Mouse (Mus musculus) heart, embryonic 16.5 days (tissue): ENCODE results near the gene Numbl. TPM values are rescaled to one million over a fixed set of nuclear protein-coding genes. Genes with fewer than 3 reads are reported as not detected.

Experiments
- ATAC-seq: fragments of 200-750 bp; cut with Nextera tagmentation; replicated peaks from 2 replicates; pipeline ENCODE4 v1.8.0; 2017; ENCODE audit warnings: moderate number of reproducible peaks; ENCODE audit not compliant: insufficient read depth, low FRiP score; ENCODE audit errors: extremely low read depth
- H3K27ac ChIP-seq: fragments of 300-500 bp; sonication (generic); 2 replicates; pipeline ENCODE4 v1.5.1; 2014; ENCODE audit warnings: mild to moderate bottlenecking, low read length, control low read depth, moderate library complexity
- H3K27me3 ChIP-seq: fragments of 300-500 bp; sonication (generic); 2 replicates; pipeline ENCODE4 v1.6.1; 2014; ENCODE audit warnings: low read length, mixed read lengths; ENCODE audit not compliant: control insufficient read depth, insufficient read depth
- H3K36me3 ChIP-seq: fragments of 300-500 bp; sonication (generic); 2 replicates; pipeline ENCODE4 v1.6.1; 2014; ENCODE audit not compliant: control insufficient read depth, insufficient read depth
- H3K4me1 ChIP-seq: fragments of 300-500 bp; sonication (generic); 2 replicates; pipeline ENCODE4 v1.6.1; 2014; ENCODE audit warnings: low read length, mixed read lengths; ENCODE audit not compliant: control insufficient read depth, insufficient read depth
- H3K4me2 ChIP-seq: fragments of 300-500 bp; sonication (generic); 2 replicates; pipeline ENCODE4 v1.6.1; 2014; ENCODE audit warnings: low read depth, mild to moderate bottlenecking, control low read depth, low read length
- H3K4me3 ChIP-seq: fragments of 300-500 bp; sonication (generic); 2 replicates; pipeline ENCODE4 v1.5.1; 2014; ENCODE audit warnings: mild to moderate bottlenecking, control low read depth, low read length
- H3K9ac ChIP-seq: fragments of 300-500 bp; sonication (generic); 2 replicates; pipeline ENCODE4 v1.6.1; 2014; ENCODE audit warnings: low read length, control low read depth
- H3K9me3 ChIP-seq: fragments of 300-500 bp; sonication (generic); replicated peaks from 2 replicates; pipeline ENCODE4 v1.6.1; 2016; ENCODE audit warnings: low read length; ENCODE audit not compliant: control insufficient read depth
- WGBS: fragments of 180-500 bp; shearing (Covaris S2); extraction: QIAGEN DNeasy Blood & Tissue Kit; methylation state at CpG from one replicate; pipeline ENCODE4 v1.1.7; 2014; 5-methylcytosine and 5-hydroxymethylcytosine counted together
- polyA plus RNA-seq: library from polyadenylated mRNA; unstranded; fragments of >200 nt; fragmentation: Nextera tagmentation; extraction: Ambion mirVana; gene quantifications from 2 replicates; pipeline ENCODE4 v1.2.1, GENCODE M21; 2015

Gene Numbl
- polyA plus RNA-seq, 1 experiment from 2014 or later = 8.7 TPM

- ATAC-seq = no peak
- H3K4me2 ChIP-seq = no peak overlapping the region
- 30% methylated on average over 13 of the region's 13 CpGs for WGBS
- peaks cover 3% of the 10 kb centered on the region; the same call in 1 of the 2 replicates for H3K36me3 ChIP-seq
- peaks cover 3% of the 10 kb centered on the region for H3K4me1 ChIP-seq
- H3K4me3 ChIP-seq = no peak overlapping the region
- no peak overlapping the region for H3K9ac ChIP-seq
- H3K27me3 ChIP-seq = peaks cover 40% of the 10 kb centered on the region
- H3K9me3 ChIP-seq = no peaks in the 10 kb centered on the region
- no peak overlapping the region for H3K27ac ChIP-seq
Measured at GRCm38 (mm10) chr7:27322291-27322690, 64.1 kb downstream of the Numbl start.

DNA sequence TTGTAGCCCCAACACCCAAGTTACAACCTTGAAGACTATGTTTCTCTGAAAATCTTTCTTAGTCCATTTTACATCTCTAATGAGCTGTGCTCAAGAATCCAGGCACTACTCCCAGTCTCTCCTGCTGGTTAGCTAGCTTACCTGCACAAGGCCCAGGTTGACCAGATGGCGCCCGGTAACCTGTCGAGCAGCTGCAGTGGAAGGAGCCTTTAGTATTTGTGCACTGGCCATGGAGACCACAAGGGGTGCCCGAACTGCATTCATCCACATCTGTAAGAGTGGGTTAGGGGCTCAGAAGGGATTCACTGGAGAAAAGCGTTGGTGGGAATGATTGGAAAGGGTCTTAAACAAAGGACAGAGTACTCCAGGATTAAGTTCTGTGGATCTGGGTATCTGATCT, 64.8 kb downstream of the Numbl start:
- Histone ChIP-seq H3K4me2 (no peak overlapping the region), H3K4me1 (peaks cover 3% of the 10 kb centered on the region), H3K27ac (no peak overlapping the region), H3K4me3 (no peak overlapping the region), H3K9me3 (no peaks in the 10 kb centered on the region), H3K9ac (no peak overlapping the region), H3K27me3 (peaks cover 47% of the 10 kb centered on the region), H3K36me3 (no peaks in the 10 kb centered on the region; the same call in 1 of the 2 replicates)
- WGBS = 91% methylated on average over 5 of the region's 5 CpGs
- ATAC-seq = no peak

GRCm38 (mm10) chr7:27324161-27324560, 65.9 kb downstream of the Numbl start:
- H3K27ac ChIP-seq = no peak overlapping the region
- no peaks in the 10 kb centered on the region; the same call in 1 of the 2 replicates for H3K36me3 ChIP-seq
- ATAC-seq = no peak
- 98% methylated on average over 11 of the region's 11 CpGs for WGBS
- no peak overlapping the region for H3K9ac ChIP-seq
- no peak overlapping the region for H3K4me3 ChIP-seq
- H3K9me3 ChIP-seq = no peaks in the 10 kb centered on the region
- H3K4me1 ChIP-seq = peaks cover 7% of the 10 kb centered on the region
- H3K4me2 ChIP-seq = no peak overlapping the region
- peaks cover 58% of the 10 kb centered on the region for H3K27me3 ChIP-seq

GRCm38 (mm10) chr7:27324928-27325327, 66.7 kb downstream of the Numbl start:
- Histone ChIP-seq H3K27me3 (peaks cover 64% of the 10 kb centered on the region), H3K4me2 (no peak overlapping the region)
- ATAC-seq = no peak

DNA sequence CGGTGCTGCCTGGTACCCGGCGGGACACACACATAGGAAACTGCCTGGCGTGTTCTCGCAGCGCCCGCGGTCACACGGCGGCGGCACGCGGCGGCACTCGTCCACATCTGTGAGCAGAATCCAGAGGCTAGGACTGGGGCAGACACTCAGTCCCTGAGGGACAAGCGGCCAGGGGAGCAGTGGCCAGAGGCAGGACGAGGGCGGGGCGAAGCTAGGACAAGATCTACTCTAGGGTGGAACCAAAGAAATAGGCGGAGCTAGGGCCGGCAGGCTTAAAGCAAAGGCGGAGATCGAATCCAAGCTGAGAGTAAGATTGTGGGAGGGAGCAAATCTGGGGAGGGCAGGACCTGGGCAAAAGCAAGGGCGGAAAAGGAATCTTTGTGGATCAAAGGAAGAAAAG, 67.5 kb downstream of the Numbl start:
- Histone ChIP-seq H3K27ac (no peak overlapping the region), H3K9me3 (no peaks in the 10 kb centered on the region), H3K4me2 (peak overlapping the region; percentile 49), H3K27me3 (peaks cover 71% of the 10 kb centered on the region), H3K9ac (no peak overlapping the region), H3K36me3 (no peaks in the 10 kb centered on the region; the same call in 1 of the 2 replicates), H3K4me1 (peaks cover 21% of the 10 kb centered on the region), H3K4me3 (peak overlapping the region; percentile 30)
- ATAC-seq = 0 out of 2 replicates have a peak, but pooled peaks have one; percentile 42
- 8% methylated on average over 24 of the region's 24 CpGs for WGBS

More at GRCm38 (mm10) chr7:27324928-27325327, 66.7 kb downstream of the Numbl start:
- Histone ChIP-seq H3K27ac (no peak overlapping the region), H3K4me1 (peaks cover 14% of the 10 kb centered on the region), H3K9me3 (no peaks in the 10 kb centered on the region), H3K4me3 (no peak overlapping the region), H3K36me3 (no peaks in the 10 kb centered on the region; the same call in 1 of the 2 replicates), H3K9ac (no peak overlapping the region)
- 51% methylated on average over 19 of the region's 20 CpGs for WGBS

- 42% methylated on average over 34 of the region's 34 CpGs for WGBS
- peak overlapping the region; percentile 30 for H3K4me3 ChIP-seq
- ATAC-seq = no peak
- H3K4me2 ChIP-seq = peak overlapping the region; percentile 49
- H3K36me3 ChIP-seq = no peaks in the 10 kb centered on the region; the same call in 1 of the 2 replicates
- peaks cover 74% of the 10 kb centered on the region for H3K27me3 ChIP-seq
- H3K27ac ChIP-seq = no peak overlapping the region
- peaks cover 24% of the 10 kb centered on the region for H3K4me1 ChIP-seq
- H3K9me3 ChIP-seq = no peaks in the 10 kb centered on the region
- no peak overlapping the region for H3K9ac ChIP-seq
Measured at GRCm38 (mm10) chr7:27326101-27326880, 68.1 kb downstream of the Numbl start.

GRCm38 (mm10) chr7:27327500-27327899, 69.3 kb downstream of the Numbl start:
- no peak for ATAC-seq
- 90% methylated on average over 8 of the region's 8 CpGs for WGBS
- no peaks in the 10 kb centered on the region for H3K9me3 ChIP-seq

DNA sequence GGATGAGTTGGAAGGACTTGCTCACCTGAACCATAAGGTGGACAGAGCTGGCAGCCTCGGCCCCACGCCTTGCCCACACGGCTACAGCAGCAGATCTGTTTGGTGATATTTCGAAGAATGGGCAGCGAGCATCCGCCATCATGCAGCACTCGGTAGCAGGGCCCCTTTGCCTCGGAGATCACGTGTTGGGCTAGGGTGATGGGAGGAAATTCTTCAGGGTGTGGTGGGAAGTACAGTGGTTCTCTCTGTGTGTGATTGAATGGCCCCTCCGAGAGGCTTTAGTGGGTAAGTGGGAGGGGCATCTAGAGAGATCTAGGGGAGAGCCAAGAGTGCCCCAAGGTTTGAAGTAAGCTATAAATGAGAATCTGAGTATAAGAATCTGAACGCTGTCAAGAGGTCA, 69.9 kb downstream of the Numbl start:
- no peak overlapping the region for H3K4me3 ChIP-seq
- no peak for ATAC-seq
- H3K9me3 ChIP-seq = no peaks in the 10 kb centered on the region
- H3K27ac ChIP-seq = no peak overlapping the region
- 76% methylated on average over 11 of the region's 11 CpGs for WGBS
- H3K9ac ChIP-seq = no peak overlapping the region
- H3K4me1 ChIP-seq = peaks cover 37% of the 10 kb centered on the region
- H3K4me2 ChIP-seq = no peak overlapping the region
- H3K36me3 ChIP-seq = no peaks in the 10 kb centered on the region; the same call in 1 of the 2 replicates
- peaks cover 76% of the 10 kb centered on the region for H3K27me3 ChIP-seq

More at GRCm38 (mm10) chr7:27327500-27327899, 69.3 kb downstream of the Numbl start:
- Histone ChIP-seq H3K4me3 (no peak overlapping the region), H3K9ac (no peak overlapping the region), H3K4me1 (peaks cover 32% of the 10 kb centered on the region), H3K27me3 (peaks cover 76% of the 10 kb centered on the region), H3K4me2 (no peak overlapping the region), H3K27ac (no peak overlapping the region), H3K36me3 (no peaks in the 10 kb centered on the region; the same call in 1 of the 2 replicates)

- H3K4me3 ChIP-seq = no peak overlapping the region
- no peaks in the 10 kb centered on the region for H3K9me3 ChIP-seq
- H3K36me3 ChIP-seq = no peaks in the 10 kb centered on the region; the same call in 1 of the 2 replicates
- H3K27ac ChIP-seq = no peak overlapping the region
- H3K27me3 ChIP-seq = peaks cover 77% of the 10 kb centered on the region
- no peak overlapping the region for H3K4me2 ChIP-seq
- ATAC-seq = no peak
- H3K9ac ChIP-seq = no peak overlapping the region
- H3K4me1 ChIP-seq = peaks cover 39% of the 10 kb centered on the region
- 37% methylated on average over 16 of the region's 16 CpGs for WGBS
Measured at GRCm38 (mm10) chr7:27328648-27329047, 70.4 kb downstream of the Numbl start.
